Mouse (Mus musculus): ENCODE data around the gene Fars2.

GRCm38 (mm10) chr13:36330542-36330941, 213.3 kb downstream of the Fars2 start:
- TF ChIP-seq CTCF (IDR thresholded peaks at IDR 0.05; ENCODE audit: borderline replicate concordance, insufficient read depth, low read depth, low read length) = no peak
- TF ChIP-seq POLR2A (IDR thresholded peaks at IDR 0.05; ENCODE audit: borderline replicate concordance, insufficient read depth, low read length) = no peak
